Mouse (Mus musculus): ENCODE results near the gene Sdhaf3. TPM values are rescaled to one million over a fixed set of nuclear protein-coding genes. Genes with fewer than 3 reads are reported as not detected.

The Sdhaf3 gene
- polyA plus RNA-seq, 1 experiment = 0.31 TPM

DNA sequence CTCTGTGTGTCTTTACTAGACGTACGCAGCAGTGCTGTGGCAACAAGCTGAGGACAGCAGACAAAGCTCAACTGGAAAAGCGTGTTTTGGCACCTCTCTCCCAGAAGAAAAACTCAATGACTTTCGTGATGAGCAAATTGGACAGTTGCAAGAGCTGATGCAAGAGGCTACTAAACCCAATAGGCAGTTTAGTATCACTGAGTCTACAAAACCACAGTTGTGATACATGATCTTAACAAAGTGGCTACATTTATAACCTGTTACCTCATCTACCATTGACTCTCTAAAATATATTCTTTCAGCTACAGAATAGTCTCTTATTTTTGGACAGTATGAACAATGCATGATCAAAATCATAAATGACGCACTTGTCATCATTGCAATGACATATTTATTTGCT, 83.0 kb downstream of the Sdhaf3 start:
- no peak for DNase-seq (ENCODE audit: low read depth, low spot score)
- whole genome bisulfite sequencing = 87% methylated on average over 5 of the region's 5 CpGs

DNA sequence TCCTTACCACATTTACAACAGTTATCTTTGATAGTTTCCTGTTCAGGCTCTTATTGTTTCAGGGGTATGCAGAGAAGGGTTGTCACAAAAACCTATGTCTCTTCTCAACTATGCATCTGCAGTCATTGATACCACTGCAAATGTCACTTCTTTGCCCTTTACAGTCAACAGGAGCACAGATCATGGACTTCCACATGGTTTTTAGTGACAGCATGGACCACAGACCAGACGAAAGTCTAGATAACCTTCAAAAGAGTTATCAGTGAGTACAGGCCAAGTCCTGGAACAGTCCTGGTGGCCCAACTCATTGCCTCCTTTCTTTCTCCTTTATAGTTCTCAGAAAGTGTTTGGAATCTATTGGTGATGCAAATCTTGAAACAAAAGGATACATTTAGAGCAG, 86.1 kb downstream of the Sdhaf3 start:
- 91% methylated on average over 1 of the region's 1 CpGs for WGBS
- no peak for DNase-seq (ENCODE audit: low read depth, low spot score)

GRCm38 (mm10) chr6:7062819-7063218, 107.0 kb downstream of the Sdhaf3 start:
- 96% methylated on average over 3 of the region's 3 CpGs for WGBS
- no peak for DNase-seq (ENCODE audit: low read depth, low spot score)

- 65% methylated on average over 3 of the region's 3 CpGs for WGBS
- no peak for DNase-seq (ENCODE audit: low read depth, low spot score)
These were observed 113.0 kb downstream of the Sdhaf3 start for GRCm38 (mm10) chr6:7068782-7069181.

DNA sequence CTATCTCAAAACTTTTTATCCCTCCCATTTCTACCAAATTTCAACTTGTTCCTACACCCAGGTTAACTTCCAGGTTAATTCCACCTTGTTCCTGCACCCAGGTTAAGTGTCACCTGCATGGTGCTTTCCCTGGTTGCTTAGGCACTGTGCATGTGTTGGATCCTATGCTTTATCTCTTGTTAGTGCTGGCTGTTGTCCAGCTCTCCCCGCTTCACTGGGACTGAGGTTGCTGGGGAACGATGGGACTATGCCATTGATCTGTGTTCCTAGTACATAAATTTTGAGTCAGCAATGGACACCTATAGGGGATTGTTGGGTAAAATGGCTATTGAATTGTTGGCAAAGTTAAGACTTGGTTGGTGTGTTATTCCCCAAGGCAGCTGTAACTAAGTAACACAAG, 113.7 kb downstream of the Sdhaf3 start:
- whole genome bisulfite sequencing = 53% methylated on average over 2 of the region's 2 CpGs
- no peak for DNase-seq (ENCODE audit: low read depth, low spot score)

DNA sequence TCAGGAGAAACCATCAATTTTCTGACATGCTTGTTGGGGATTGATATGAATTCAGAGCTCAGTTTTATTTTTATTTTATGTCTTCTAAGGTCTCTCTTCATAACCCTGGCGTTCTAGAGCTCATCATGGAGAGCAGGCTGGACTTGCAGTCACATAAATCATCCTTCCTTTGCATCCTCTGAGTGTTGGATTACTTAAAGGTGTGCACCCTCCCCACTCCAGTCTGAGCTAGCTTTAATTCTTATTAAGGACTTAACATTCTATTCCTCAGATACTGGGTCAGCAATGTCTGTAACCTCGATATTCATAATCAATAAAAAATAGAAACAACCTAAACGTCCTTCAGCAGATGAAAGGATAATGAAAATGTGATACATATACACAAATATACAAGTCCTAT, 126.2 kb downstream of the Sdhaf3 start:
- 65% methylated on average over 3 of the region's 3 CpGs for WGBS

GRCm38 (mm10) chr6:7082467-7083259, 126.9 kb downstream of the Sdhaf3 start:
- WGBS = 68% methylated on average over 5 of the region's 5 CpGs
- no peak for DNase-seq (ENCODE audit: low read depth, low spot score)

More for the DNA sequence above, 126.2 kb downstream of the Sdhaf3 start:
- no peak for DNase-seq (ENCODE audit: low read depth, low spot score)

DNA sequence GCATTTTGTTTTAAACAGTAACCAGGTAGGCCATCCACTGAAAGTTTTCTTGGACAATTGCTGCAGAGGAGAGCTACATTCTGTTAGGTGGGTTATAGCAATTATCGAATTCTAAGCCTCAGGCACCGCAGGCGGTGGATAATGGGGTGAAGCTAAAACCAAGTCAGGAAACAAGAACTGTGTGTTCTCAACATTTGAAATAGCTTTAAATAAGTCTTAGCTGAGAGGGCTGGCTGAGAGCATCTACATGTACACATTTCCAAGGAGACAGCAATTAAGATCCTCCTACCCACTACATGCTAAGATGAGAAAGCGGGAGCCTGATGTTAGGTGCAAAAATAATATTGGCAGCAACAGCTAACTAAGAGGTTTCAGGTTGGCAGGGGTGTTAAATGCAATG, 127.9 kb downstream of the Sdhaf3 start:
- 94% methylated on average over 4 of the region's 4 CpGs for WGBS

GRCm38 (mm10) chr6:7084370-7084769, 128.6 kb downstream of the Sdhaf3 start:
- WGBS = 77% methylated on average over 2 of the region's 2 CpGs
- no peak for DNase-seq (ENCODE audit: low read depth, low spot score)

More for the DNA sequence above, 127.9 kb downstream of the Sdhaf3 start:
- no peak for DNase-seq (ENCODE audit: low read depth, low spot score)

- WGBS = 79% methylated on average over 2 of the region's 2 CpGs
- no peak for DNase-seq (ENCODE audit: low read depth, low spot score)
These were observed 129.7 kb downstream of the Sdhaf3 start for GRCm38 (mm10) chr6:7085506-7085905.

- no peak for DNase-seq (ENCODE audit: low read depth, low spot score)
- WGBS = 79% methylated on average over 1 of the region's 1 CpGs
These were observed 136.3 kb downstream of the Sdhaf3 start for GRCm38 (mm10) chr6:7092094-7092493.

Other genes with a start within 250 kb of the Sdhaf3 start
- gene Dlx6, start 92.7 kb upstream of the Sdhaf3 start, polyA plus RNA-seq (2012; rRNA removed) = not detected in 2 replicates
- 0.10 TPM in 1 of 2 replicates, not detected in the other for gene Dlx5, start 73.9 kb upstream of the Sdhaf3 start, polyA plus RNA-seq (2012; rRNA removed)

Measured in large intestine, adult 2 months (tissue).